Mouse (Mus musculus): ENCODE measurements around the gene Pax3. TPM values are rescaled to one million over a fixed set of nuclear protein-coding genes. Genes with fewer than 3 reads are reported as not detected.

The Pax3 gene
- polyA plus RNA-seq, 1 experiment, result not detected

- 56% methylated on average over 5 of the region's 5 CpGs for whole genome bisulfite sequencing
- H3K36me3 ChIP-seq (ENCODE audit: control insufficient read depth, insufficient read depth, low read length), result no peaks in the 10 kb centered on the region
- no peak for TF ChIP-seq CTCF (IDR thresholded peaks at IDR 0.05; ENCODE audit: extremely low read depth, insufficient read length, insufficient replicate concordance, low read depth, low read length)
- no peak for TF ChIP-seq POLR2A (IDR thresholded peaks at IDR 0.05; ENCODE audit: low read depth, low read length)
Measured at GRCm38 (mm10) chr1:78129267-78129666, 67.7 kb downstream of the Pax3 start.

DNA sequence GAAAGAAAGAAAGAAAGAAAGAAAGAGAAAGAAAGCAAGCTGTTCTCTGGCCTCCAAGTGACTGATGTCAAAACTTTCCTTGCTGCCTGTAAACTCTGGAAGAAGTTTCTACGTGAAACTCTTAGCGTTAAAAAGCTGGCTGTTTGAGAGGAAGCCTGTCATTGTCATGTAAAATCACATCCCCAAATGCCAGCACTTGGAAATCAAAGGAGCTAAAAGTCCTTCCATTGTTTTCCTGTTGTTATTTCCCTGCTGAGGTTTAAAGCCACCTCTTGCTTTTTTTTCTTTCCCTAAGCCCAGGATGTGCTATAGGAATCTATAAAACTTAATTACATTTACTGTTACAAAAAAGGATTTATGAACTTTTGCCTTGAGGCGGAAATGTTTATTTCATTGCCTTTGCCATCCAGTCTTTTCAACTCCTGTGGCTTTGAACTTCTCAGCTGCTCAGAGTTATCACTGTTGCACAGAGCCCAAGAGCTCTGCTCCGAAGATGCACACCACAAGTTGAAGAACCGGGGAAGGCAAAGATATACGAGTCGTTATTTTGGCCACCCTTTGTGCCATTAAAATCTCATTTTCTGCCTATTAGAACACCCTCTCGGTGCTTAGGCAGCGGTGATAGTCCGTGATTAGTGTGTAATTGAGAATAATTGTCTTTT lies 76.9 kb downstream of the Pax3 start:
- Histone ChIP-seq H3K4me1 (ENCODE audit: control insufficient read depth, insufficient read depth, insufficient read length, low read length) (no peaks in the 10 kb centered on the region), H3K36me3 (ENCODE audit: control insufficient read depth, insufficient read depth, low read length) (no peaks in the 10 kb centered on the region), H3K27me3 (ENCODE audit: control insufficient read depth, insufficient read depth, low read length) (no peaks in the 10 kb centered on the region; the same call in 1 of the 2 replicates), H3K4me3 (ENCODE audit: low read depth, low read length) (no peak overlapping the region), H3K27ac (ENCODE audit: insufficient read depth, low read depth, low read length) (no peak overlapping the region)
- no peak for TF ChIP-seq CTCF (IDR thresholded peaks at IDR 0.05; ENCODE audit: extremely low read depth, insufficient read length, insufficient replicate concordance, low read depth, low read length)
- 24% methylated on average over 10 of the region's 10 CpGs for WGBS

More at GRCm38 (mm10) chr1:78129267-78129666, 67.7 kb downstream of the Pax3 start:
- H3K27ac ChIP-seq (ENCODE audit: insufficient read depth, low read depth, low read length), result no peak overlapping the region
- H3K4me3 ChIP-seq (ENCODE audit: low read depth, low read length), result no peak overlapping the region
- H3K27me3 ChIP-seq (ENCODE audit: control insufficient read depth, insufficient read depth, low read length), result no peaks in the 10 kb centered on the region
- no peaks in the 10 kb centered on the region for H3K4me1 ChIP-seq (ENCODE audit: control insufficient read depth, insufficient read depth, insufficient read length, low read length)

DNA sequence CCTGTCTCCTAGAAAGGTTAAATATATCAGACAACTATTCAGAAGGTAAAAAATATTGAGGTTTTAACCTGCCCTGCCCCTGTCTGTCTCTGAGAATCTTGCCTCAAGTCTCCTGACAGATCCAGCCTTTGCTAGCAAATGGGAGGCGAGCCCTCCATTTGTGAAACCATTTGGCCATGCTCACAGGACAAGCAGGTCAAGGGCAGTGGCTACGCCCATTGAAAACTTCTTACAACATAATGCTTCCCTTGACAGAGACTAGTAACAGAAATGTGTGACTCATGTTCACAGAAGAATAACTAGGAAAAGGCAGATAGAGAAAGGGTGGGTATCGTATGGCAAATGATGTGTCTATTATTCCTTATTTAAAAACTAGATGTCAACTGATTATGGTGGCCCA lies 80.9 kb downstream of the Pax3 start:
- WGBS, result 90% methylated on average over 3 of the region's 3 CpGs
- Histone ChIP-seq H3K4me1 (ENCODE audit: control insufficient read depth, insufficient read depth, insufficient read length, low read length) (no peaks in the 10 kb centered on the region), H3K36me3 (ENCODE audit: control insufficient read depth, insufficient read depth, low read length) (no peaks in the 10 kb centered on the region), H3K4me3 (ENCODE audit: low read depth, low read length) (no peak overlapping the region), H3K27me3 (ENCODE audit: control insufficient read depth, insufficient read depth, low read length) (no peaks in the 10 kb centered on the region; the same call in 1 of the 2 replicates), H3K27ac (ENCODE audit: insufficient read depth, low read depth, low read length) (no peak overlapping the region)
- TF ChIP-seq CTCF (IDR thresholded peaks at IDR 0.05; ENCODE audit: extremely low read depth, insufficient read length, insufficient replicate concordance, low read depth, low read length), result no peak
- TF ChIP-seq POLR2A (IDR thresholded peaks at IDR 0.05; ENCODE audit: low read depth, low read length), result no peak

GRCm38 (mm10) chr1:78110311-78110710 lies 86.6 kb downstream of the Pax3 start:
- WGBS, result 49% methylated on average over 6 of the region's 6 CpGs
- no peaks in the 10 kb centered on the region for H3K36me3 ChIP-seq (ENCODE audit: control insufficient read depth, insufficient read depth, low read length)
- TF ChIP-seq POLR2A (IDR thresholded peaks at IDR 0.05; ENCODE audit: low read depth, low read length), result no peak
- TF ChIP-seq CTCF (IDR thresholded peaks at IDR 0.05; ENCODE audit: extremely low read depth, insufficient read length, insufficient replicate concordance, low read depth, low read length), result no peak
- H3K27me3 ChIP-seq (ENCODE audit: control insufficient read depth, insufficient read depth, low read length), result no peaks in the 10 kb centered on the region
- H3K4me1 ChIP-seq (ENCODE audit: control insufficient read depth, insufficient read depth, insufficient read length, low read length), result no peaks in the 10 kb centered on the region
- no peak overlapping the region for H3K27ac ChIP-seq (ENCODE audit: insufficient read depth, low read depth, low read length)
- no peak overlapping the region for H3K4me3 ChIP-seq (ENCODE audit: low read depth, low read length)

DNA sequence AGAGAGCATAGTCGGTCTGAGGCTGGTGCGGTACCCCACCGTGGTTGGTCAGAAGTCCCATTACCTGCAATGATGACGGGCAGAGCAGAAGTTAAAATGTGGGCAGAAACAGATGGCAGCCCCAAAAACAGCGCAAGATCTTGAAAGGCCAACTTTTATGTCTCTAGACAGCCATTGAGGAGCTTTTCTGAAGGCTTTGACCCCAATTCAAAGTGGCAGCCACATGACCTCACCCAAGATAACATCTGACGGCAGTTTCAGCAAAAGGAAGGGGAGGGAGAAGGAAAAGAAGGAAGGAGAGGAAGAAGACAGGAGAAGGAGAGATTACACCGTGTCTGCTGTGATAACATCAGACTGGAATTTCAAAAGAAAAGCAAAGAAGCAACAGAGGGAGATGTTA lies 93.4 kb downstream of the Pax3 start:
- Histone ChIP-seq H3K4me3 (ENCODE audit: low read depth, low read length) (no peak overlapping the region), H3K27me3 (ENCODE audit: control insufficient read depth, insufficient read depth, low read length) (no peaks in the 10 kb centered on the region), H3K36me3 (ENCODE audit: control insufficient read depth, insufficient read depth, low read length) (no peaks in the 10 kb centered on the region), H3K4me1 (ENCODE audit: control insufficient read depth, insufficient read depth, insufficient read length, low read length) (no peaks in the 10 kb centered on the region), H3K27ac (ENCODE audit: insufficient read depth, low read depth, low read length) (no peak overlapping the region)
- 65% methylated on average over 7 of the region's 7 CpGs for WGBS
- no peak for TF ChIP-seq POLR2A (IDR thresholded peaks at IDR 0.05; ENCODE audit: low read depth, low read length)
- TF ChIP-seq CTCF (IDR thresholded peaks at IDR 0.05; ENCODE audit: extremely low read depth, insufficient read length, insufficient replicate concordance, low read depth, low read length), result no peak

DNA sequence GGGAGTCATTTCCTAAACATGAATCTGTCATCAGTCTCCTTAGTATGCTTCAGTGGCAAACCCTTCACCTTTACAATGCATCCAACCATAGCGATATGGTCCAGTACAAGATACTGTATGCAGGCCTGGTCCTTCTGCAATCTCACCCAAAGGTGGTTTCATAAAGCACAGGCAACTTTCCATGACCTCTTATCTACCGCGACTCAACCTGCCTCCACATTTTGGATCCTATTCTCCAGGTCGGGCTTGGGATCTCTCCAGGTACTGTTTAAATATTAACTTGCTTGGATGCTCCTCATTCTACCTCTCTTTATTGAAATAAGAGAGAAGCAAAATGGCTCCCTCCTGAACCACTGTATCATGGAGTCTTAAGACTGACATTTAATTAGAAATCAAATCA lies 103.3 kb downstream of the Pax3 start:
- Histone ChIP-seq H3K36me3 (ENCODE audit: control insufficient read depth, insufficient read depth, low read length) (no peaks in the 10 kb centered on the region), H3K4me3 (ENCODE audit: low read depth, low read length) (no peak overlapping the region), H3K4me1 (ENCODE audit: control insufficient read depth, insufficient read depth, insufficient read length, low read length) (no peaks in the 10 kb centered on the region), H3K27ac (ENCODE audit: insufficient read depth, low read depth, low read length) (no peak overlapping the region), H3K27me3 (ENCODE audit: control insufficient read depth, insufficient read depth, low read length) (no peaks in the 10 kb centered on the region)
- WGBS, result 50% methylated on average over 4 of the region's 4 CpGs
- TF ChIP-seq CTCF (IDR thresholded peaks at IDR 0.05; ENCODE audit: extremely low read depth, insufficient read length, insufficient replicate concordance, low read depth, low read length) (no peak), POLR2A (IDR thresholded peaks at IDR 0.05; ENCODE audit: low read depth, low read length) (no peak)

GRCm38 (mm10) chr1:78088646-78089045 lies 108.3 kb downstream of the Pax3 start:
- Histone ChIP-seq H3K27ac (ENCODE audit: insufficient read depth, low read depth, low read length) (no peak overlapping the region), H3K4me1 (ENCODE audit: control insufficient read depth, insufficient read depth, insufficient read length, low read length) (no peaks in the 10 kb centered on the region), H3K4me3 (ENCODE audit: low read depth, low read length) (no peak overlapping the region), H3K27me3 (ENCODE audit: control insufficient read depth, insufficient read depth, low read length) (no peaks in the 10 kb centered on the region), H3K36me3 (ENCODE audit: control insufficient read depth, insufficient read depth, low read length) (no peaks in the 10 kb centered on the region)
- no peak for TF ChIP-seq CTCF (IDR thresholded peaks at IDR 0.05; ENCODE audit: extremely low read depth, insufficient read length, insufficient replicate concordance, low read depth, low read length)
- TF ChIP-seq POLR2A (IDR thresholded peaks at IDR 0.05; ENCODE audit: low read depth, low read length), result no peak
- WGBS, result 68% methylated on average over 2 of the region's 2 CpGs
